Mouse (Mus musculus): ENCODE results near the gene Coq6. TPM values are rescaled to one million over a fixed set of nuclear protein-coding genes. Genes with fewer than 3 reads are reported as not detected.

The Coq6 gene
- polyA plus RNA-seq, 1 experiment from 2014 or later: 41.0 TPM

Other genes with a start within 250 kb of the Coq6 start
- gene Dnal1, start 247.3 kb upstream of the Coq6 start, polyA plus RNA-seq (2015; fragmentation: Nextera tagmentation; extraction: Ambion mirVana): 9.1 and 9.7 TPM in 2 replicates
- 3.5 and 3.8 TPM in 2 replicates for gene Pnma1, start 213.2 kb upstream of the Coq6 start, polyA plus RNA-seq (2015; fragmentation: Nextera tagmentation; extraction: Ambion mirVana)
- gene Elmsan1, start 142.8 kb upstream of the Coq6 start, polyA plus RNA-seq (2015; fragmentation: Nextera tagmentation; extraction: Ambion mirVana): 4.5 and 5.1 TPM in 2 replicates
- 14.2 and 15.1 TPM in 2 replicates for gene Ptgr2, start 76.4 kb upstream of the Coq6 start, polyA plus RNA-seq (2015; fragmentation: Nextera tagmentation; extraction: Ambion mirVana)
- gene Zfp410, start 44.8 kb upstream of the Coq6 start, polyA plus RNA-seq (2015; fragmentation: Nextera tagmentation; extraction: Ambion mirVana): 84.3 and 88.3 TPM in 2 replicates
- gene Fam161b, start 176 bp downstream of the Coq6 start, polyA plus RNA-seq (2015; fragmentation: Nextera tagmentation; extraction: Ambion mirVana): 17.9 and 19.1 TPM in 2 replicates
- gene Entpd5, start 47.4 kb downstream of the Coq6 start, polyA plus RNA-seq (2015; fragmentation: Nextera tagmentation; extraction: Ambion mirVana): 11.4 and 13.0 TPM in 2 replicates
- 4.0 TPM in 2 replicates for gene Bbof1, start 47.4 kb downstream of the Coq6 start, polyA plus RNA-seq (2015; fragmentation: Nextera tagmentation; extraction: Ambion mirVana)
- gene Rnf113a2, start 55.5 kb downstream of the Coq6 start, polyA plus RNA-seq (2015; fragmentation: Nextera tagmentation; extraction: Ambion mirVana): 25.7 and 28.5 TPM in 2 replicates
- 30.3 and 32.9 TPM in 2 replicates for gene Aldh6a1, start 89.3 kb downstream of the Coq6 start, polyA plus RNA-seq (2015; fragmentation: Nextera tagmentation; extraction: Ambion mirVana)
- gene Lin52, start 89.8 kb downstream of the Coq6 start, polyA plus RNA-seq (2015; fragmentation: Nextera tagmentation; extraction: Ambion mirVana): 34.8 and 36.1 TPM in 2 replicates
- gene Vsx2, start 208.1 kb downstream of the Coq6 start, polyA plus RNA-seq (2015; fragmentation: Nextera tagmentation; extraction: Ambion mirVana): 5.4 and 10.1 TPM in 2 replicates

Data from hindbrain, embryonic 13.5 days (tissue).